Mouse (Mus musculus) hindbrain, embryonic 16.5 days (tissue): ENCODE measurements around the gene Glrp1. TPM values are rescaled to one million over a fixed set of nuclear protein-coding genes. Genes with fewer than 3 reads are reported as not detected.

Source experiments
- ATAC-seq: fragments of 200-750 bp; cut with Nextera tagmentation; 2 replicates; pipeline ENCODE4 v1.8.0; 2017; ENCODE audit warnings: moderate TSS enrichment, moderate library complexity
- H3K27ac ChIP-seq: fragments of 300-500 bp; sonication (generic); 2 replicates; pipeline ENCODE4 v1.5.1; 2014; ENCODE audit warnings: low read depth, mild to moderate bottlenecking, control low read depth, low read length, moderate library complexity
- H3K27me3 ChIP-seq: fragments of 300-500 bp; sonication (generic); replicated peaks from 2 replicates; pipeline ENCODE4 v1.6.1; 2014; ENCODE audit warnings: low read length; ENCODE audit not compliant: control insufficient read depth, insufficient read depth
- H3K36me3 ChIP-seq: fragments of 300-500 bp; sonication (generic); 2 replicates; pipeline ENCODE4 v1.6.1; 2014; ENCODE audit warnings: mild to moderate bottlenecking, low read length, moderate library complexity, mixed read lengths; ENCODE audit not compliant: control insufficient read depth, insufficient read depth
- H3K4me1 ChIP-seq: fragments of 300-500 bp; sonication (generic); 2 replicates; pipeline ENCODE4 v1.6.1; 2014; ENCODE audit warnings: low read depth, low read length; ENCODE audit not compliant: control insufficient read depth, insufficient read depth
- H3K4me2 ChIP-seq: fragments of 300-500 bp; sonication (generic); 2 replicates; pipeline ENCODE4 v1.6.1; 2014; ENCODE audit warnings: mild to moderate bottlenecking, low read length, control low read depth, moderate library complexity
- H3K4me3 ChIP-seq: fragments of 300-500 bp; sonication (generic); 2 replicates; pipeline ENCODE4 v1.5.1; 2014; ENCODE audit warnings: mild to moderate bottlenecking, low read length, control low read depth, moderate library complexity
- H3K9ac ChIP-seq: fragments of 300-500 bp; sonication (generic); 2 replicates; pipeline ENCODE4 v1.6.1; 2014; ENCODE audit warnings: low read depth, mild to moderate bottlenecking, control low read depth, low read length, moderate library complexity
- H3K9me3 ChIP-seq: fragments of 300-500 bp; sonication (generic); 2 replicates; pipeline ENCODE4 v1.6.1; 2014; ENCODE audit warnings: mild to moderate bottlenecking, low read length, moderate library complexity; ENCODE audit not compliant: control insufficient read depth
- WGBS: fragments of 180-500 bp; shearing (Covaris S2); extraction: QIAGEN DNeasy Blood & Tissue Kit; methylation state at CpG from one replicate; pipeline ENCODE4 v1.1.7; 2014; 5-methylcytosine and 5-hydroxymethylcytosine counted together
- polyA plus RNA-seq: library from polyadenylated mRNA; unstranded; fragments of >200 nt; fragmentation: Nextera tagmentation; extraction: Ambion mirVana; gene quantifications from 2 replicates; pipeline ENCODE4 v1.2.1, GENCODE M21; 2015

Gene Glrp1
- polyA plus RNA-seq, 1 experiment from 2014 or later, result not detected

- H3K36me3 ChIP-seq, result no peaks in the 10 kb centered on the region
- no peak overlapping the region for H3K4me3 ChIP-seq
- no peaks in the 10 kb centered on the region for H3K4me1 ChIP-seq
- no peaks in the 10 kb centered on the region for H3K27me3 ChIP-seq
- WGBS, result 59% methylated on average over 7 of the region's 7 CpGs
- H3K27ac ChIP-seq, result no peak overlapping the region
- no peak overlapping the region for H3K9ac ChIP-seq
- no peaks in the 10 kb centered on the region for H3K9me3 ChIP-seq
- no peak; the same call in 1 of the 2 replicates for ATAC-seq
- no peak overlapping the region for H3K4me2 ChIP-seq
Measured at GRCm38 (mm10) chr1:88539256-88539655, 29.4 kb upstream of the Glrp1 start.

- Histone ChIP-seq H3K9me3 (no peaks in the 10 kb centered on the region), H3K36me3 (no peaks in the 10 kb centered on the region), H3K4me1 (no peaks in the 10 kb centered on the region), H3K27ac (no peak overlapping the region), H3K4me3 (no peak overlapping the region), H3K9ac (no peak overlapping the region), H3K4me2 (no peak overlapping the region), H3K27me3 (no peaks in the 10 kb centered on the region)
- 86% methylated on average over 1 of the region's 1 CpGs for WGBS
- ATAC-seq, result no peak
Measured at GRCm38 (mm10) chr1:88536308-88536707, 26.4 kb upstream of the Glrp1 start.

GRCm38 (mm10) chr1:88534091-88534490, 24.2 kb upstream of the Glrp1 start:
- 65% methylated on average over 5 of the region's 5 CpGs for WGBS
- Histone ChIP-seq H3K36me3 (no peaks in the 10 kb centered on the region), H3K4me1 (no peaks in the 10 kb centered on the region), H3K9me3 (no peaks in the 10 kb centered on the region), H3K4me2 (no peak overlapping the region), H3K4me3 (no peak overlapping the region), H3K27ac (no peak overlapping the region), H3K9ac (no peak overlapping the region), H3K27me3 (no peaks in the 10 kb centered on the region)
- no peak for ATAC-seq

GRCm38 (mm10) chr1:88526161-88526560, 16.3 kb upstream of the Glrp1 start:
- H3K4me2 ChIP-seq, result no peak overlapping the region
- no peak overlapping the region for H3K9ac ChIP-seq
- H3K9me3 ChIP-seq, result no peaks in the 10 kb centered on the region
- H3K36me3 ChIP-seq, result no peaks in the 10 kb centered on the region
- WGBS, result 50% methylated on average over 6 of the region's 6 CpGs
- H3K4me3 ChIP-seq, result no peak overlapping the region
- no peaks in the 10 kb centered on the region for H3K27me3 ChIP-seq
- H3K27ac ChIP-seq, result no peak overlapping the region
- ATAC-seq, result no peak
- H3K4me1 ChIP-seq, result no peaks in the 10 kb centered on the region

- 66% methylated on average over 3 of the region's 3 CpGs for WGBS
- no peaks in the 10 kb centered on the region for H3K27me3 ChIP-seq
- H3K9ac ChIP-seq, result no peak overlapping the region
- no peaks in the 10 kb centered on the region for H3K36me3 ChIP-seq
- no peak overlapping the region for H3K27ac ChIP-seq
- no peaks in the 10 kb centered on the region for H3K9me3 ChIP-seq
- H3K4me3 ChIP-seq, result no peak overlapping the region
- H3K4me1 ChIP-seq, result no peaks in the 10 kb centered on the region
- ATAC-seq, result no peak
- no peak overlapping the region for H3K4me2 ChIP-seq
Measured at GRCm38 (mm10) chr1:88525622-88526021, 15.8 kb upstream of the Glrp1 start.

GRCm38 (mm10) chr1:88521170-88521747, 11.4 kb upstream of the Glrp1 start:
- 70% methylated on average over 11 of the region's 11 CpGs for WGBS
- Histone ChIP-seq H3K9me3 (no peaks in the 10 kb centered on the region), H3K9ac (no peak overlapping the region), H3K27ac (no peak overlapping the region), H3K4me2 (no peak overlapping the region), H3K36me3 (no peaks in the 10 kb centered on the region), H3K4me3 (no peak overlapping the region), H3K27me3 (no peaks in the 10 kb centered on the region), H3K4me1 (no peaks in the 10 kb centered on the region)
- ATAC-seq, result no peak

GRCm38 (mm10) chr1:88513613-88514012, 3.7 kb upstream of the Glrp1 start:
- no peak for ATAC-seq

GRCm38 (mm10) chr1:88507886-88508285, 2.0 kb downstream of the Glrp1 start:
- H3K27ac ChIP-seq, result no peak overlapping the region
- 86% methylated on average over 8 of the region's 8 CpGs for WGBS
- no peak for ATAC-seq
- no peaks in the 10 kb centered on the region for H3K9me3 ChIP-seq
- no peaks in the 10 kb centered on the region for H3K27me3 ChIP-seq
- H3K4me1 ChIP-seq, result peaks cover 6% of the 10 kb centered on the region; the same call in 1 of the 2 replicates
- H3K4me3 ChIP-seq, result no peak overlapping the region
- H3K4me2 ChIP-seq, result no peak overlapping the region
- H3K36me3 ChIP-seq, result no peaks in the 10 kb centered on the region
- no peak overlapping the region for H3K9ac ChIP-seq

More at GRCm38 (mm10) chr1:88513613-88514012, 3.7 kb upstream of the Glrp1 start:
- H3K4me3 ChIP-seq, result no peak overlapping the region
- H3K9ac ChIP-seq, result no peak overlapping the region
- WGBS, result 75% methylated on average over 5 of the region's 5 CpGs
- no peaks in the 10 kb centered on the region for H3K9me3 ChIP-seq
- no peaks in the 10 kb centered on the region for H3K27me3 ChIP-seq
- H3K27ac ChIP-seq, result no peak overlapping the region
- H3K4me2 ChIP-seq, result no peak overlapping the region
- H3K36me3 ChIP-seq, result no peaks in the 10 kb centered on the region
- no peaks in the 10 kb centered on the region for H3K4me1 ChIP-seq

- no peak for ATAC-seq
- H3K27ac ChIP-seq, result no peak overlapping the region
- H3K36me3 ChIP-seq, result no peaks in the 10 kb centered on the region
- H3K27me3 ChIP-seq, result no peaks in the 10 kb centered on the region
- 60% methylated on average over 5 of the region's 5 CpGs for WGBS
- no peaks in the 10 kb centered on the region for H3K9me3 ChIP-seq
- peaks cover 6% of the 10 kb centered on the region; the same call in 1 of the 2 replicates for H3K4me1 ChIP-seq
- no peak overlapping the region for H3K9ac ChIP-seq
- H3K4me2 ChIP-seq, result no peak overlapping the region
- no peak overlapping the region for H3K4me3 ChIP-seq
Measured at GRCm38 (mm10) chr1:88507214-88507613, 2.7 kb downstream of the Glrp1 start.
